Mouse (Mus musculus) heart, adult 18-20 months (tissue): ENCODE results near the gene Wee1. TPM values are rescaled to one million over a fixed set of nuclear protein-coding genes. Genes with fewer than 3 reads are reported as not detected.
"Not testable (repeated sequence)": the region's sequence is repeated elsewhere in the genome, so short reads cannot be mapped to it uniquely, and the experiment has no call there.

Experiments
- DNase-seq, 2 experiments: peaks; one replicate each; pipeline ENCODE4 v3.0.0; 2021 to 2022; ENCODE audit warnings: mixed read lengths in 1 of 2
- total RNA-seq, 2 experiments: library from RNA; stranded (reverse); gene quantifications; 2 replicates each; pipeline ENCODE4 v1.2.3; 2021

The Wee1 gene
- total RNA-seq, 2 experiments from 2014 or later, result 9.2 to 11.3 TPM

DNA sequence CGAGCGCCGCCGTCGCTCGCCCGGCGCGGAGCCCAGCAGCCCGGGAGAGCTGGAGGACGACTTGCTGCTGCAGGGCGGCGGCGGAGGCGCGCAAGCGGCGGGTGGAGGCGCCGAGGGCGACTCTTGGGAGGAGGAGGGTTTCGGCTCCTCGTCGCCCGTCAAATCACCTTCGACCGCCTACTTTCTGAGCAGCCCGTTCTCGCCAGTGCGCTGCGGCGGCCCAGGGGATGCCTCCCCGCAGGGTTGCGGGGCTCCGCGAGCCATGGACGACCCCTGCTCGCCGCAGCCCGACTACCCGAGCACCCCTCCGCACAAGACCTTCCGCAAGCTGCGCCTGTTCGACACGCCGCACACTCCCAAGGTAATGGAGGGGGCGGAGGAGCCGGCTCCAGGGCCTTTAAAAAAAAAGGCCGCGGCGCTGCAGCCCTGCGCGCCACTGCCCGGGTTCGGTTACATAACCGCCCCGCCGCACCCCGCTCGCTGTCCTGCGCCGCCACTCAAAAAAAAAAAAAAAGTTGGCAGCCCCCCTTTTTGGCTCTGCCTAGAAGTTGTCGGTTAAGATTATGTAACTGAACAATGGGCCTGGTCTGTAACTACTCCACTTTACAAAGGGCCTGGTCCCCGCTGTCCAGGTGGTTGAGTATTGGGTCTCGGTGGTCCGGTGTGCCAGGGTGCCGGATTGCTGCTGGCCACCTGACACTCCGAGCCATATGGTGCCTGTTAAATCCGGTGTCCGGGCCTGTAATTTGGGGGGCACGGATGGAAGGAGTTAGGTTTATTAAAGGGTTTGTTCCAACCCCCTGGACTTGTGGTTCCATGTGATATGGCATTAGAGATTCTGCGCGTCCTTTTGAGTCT lies 948 bp downstream of the Wee1 start:
- DNase-seq, result peak; percentile 83 to 85

GRCm38 (mm10) chr7:110123844-110124555 lies 2.2 kb downstream of the Wee1 start:
- DNase-seq, result peak; percentile 29 to 42

GRCm38 (mm10) chr7:110128566-110128965 lies 6.7 kb downstream of the Wee1 start:
- no peak for DNase-seq

DNA sequence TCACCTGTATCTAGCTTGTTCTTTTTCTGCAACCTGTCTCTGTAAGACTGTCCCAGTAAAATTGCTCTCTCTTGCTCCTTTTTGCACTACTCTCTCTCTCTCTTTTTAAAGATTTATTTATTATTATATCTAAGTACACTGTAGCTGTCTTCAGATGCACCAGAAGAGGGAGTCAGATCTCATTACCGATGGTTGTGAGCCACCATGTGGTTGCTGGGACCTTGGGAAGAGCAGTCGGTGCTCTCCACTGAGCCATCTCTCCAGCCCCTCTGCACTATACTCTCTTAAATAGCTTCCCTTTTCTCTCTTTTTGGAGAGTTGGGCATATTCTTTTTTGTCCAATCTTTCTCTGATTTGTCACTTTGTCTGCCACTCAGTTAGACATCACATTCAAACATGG lies 10.4 kb downstream of the Wee1 start:
- not testable (repeated sequence) for DNase-seq

DNA sequence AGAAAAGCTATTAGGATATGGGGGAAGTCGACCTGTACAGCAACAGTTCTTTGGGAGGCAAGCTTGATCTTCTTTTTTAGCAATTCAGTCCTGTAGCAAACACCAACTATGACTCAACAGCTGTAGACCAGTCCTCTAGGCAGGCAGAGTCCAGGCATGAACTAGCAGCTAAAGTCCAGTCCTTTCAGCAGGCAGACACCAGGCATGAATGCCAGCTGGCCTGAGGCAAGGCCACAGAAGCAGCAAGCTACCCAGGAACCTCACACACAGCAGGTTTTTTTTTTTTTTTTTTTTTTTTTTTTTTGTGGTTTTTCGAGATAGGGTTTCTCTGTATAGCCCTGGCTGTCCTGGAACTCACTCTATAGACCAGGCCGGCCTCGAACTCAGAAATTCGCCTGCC lies 12.1 kb downstream of the Wee1 start:
- DNase-seq, result no peak

DNA sequence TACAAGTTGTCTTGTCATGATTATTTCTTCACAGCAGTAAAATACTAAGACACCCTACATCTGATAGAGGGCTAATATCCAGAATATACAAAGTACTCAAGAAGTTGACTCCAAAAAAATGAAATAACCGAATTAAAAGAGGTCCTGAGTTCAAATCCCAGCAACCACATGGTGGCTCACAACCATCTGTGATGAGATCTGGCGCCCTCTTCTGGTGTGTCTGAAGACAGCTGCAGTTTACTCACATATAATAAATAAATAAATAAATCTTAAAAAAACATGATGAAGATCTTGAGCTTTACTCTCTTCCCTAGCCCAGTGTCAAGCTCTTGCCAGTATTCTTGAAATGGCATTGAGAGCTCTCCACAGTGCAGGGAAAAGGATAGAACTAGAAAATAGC lies 16.7 kb downstream of the Wee1 start:
- DNase-seq, result no peak

- no peak for DNase-seq
Measured at GRCm38 (mm10) chr7:110143863-110144262, 22.0 kb downstream of the Wee1 start.

DNA sequence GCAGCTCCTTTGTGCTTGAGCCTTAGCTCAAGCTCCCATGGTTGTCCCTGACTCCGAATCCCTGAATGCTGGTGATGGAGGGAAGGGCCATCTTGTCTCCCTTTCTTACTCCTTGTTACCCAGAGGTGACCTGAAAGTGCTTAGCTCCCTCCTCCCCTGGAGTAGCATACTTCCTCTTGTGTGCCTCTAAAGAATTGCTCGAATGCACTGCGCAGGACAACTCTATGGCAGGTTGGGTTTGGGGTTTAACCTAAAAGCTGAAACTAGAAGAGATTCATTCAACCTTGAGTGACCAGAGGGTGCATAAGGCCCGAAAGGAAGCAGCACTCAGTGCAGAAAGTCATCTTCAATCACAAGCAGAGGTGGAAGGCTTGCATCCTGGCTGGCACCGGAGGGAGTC lies 31.0 kb downstream of the Wee1 start:
- DNase-seq, result no peak

DNA sequence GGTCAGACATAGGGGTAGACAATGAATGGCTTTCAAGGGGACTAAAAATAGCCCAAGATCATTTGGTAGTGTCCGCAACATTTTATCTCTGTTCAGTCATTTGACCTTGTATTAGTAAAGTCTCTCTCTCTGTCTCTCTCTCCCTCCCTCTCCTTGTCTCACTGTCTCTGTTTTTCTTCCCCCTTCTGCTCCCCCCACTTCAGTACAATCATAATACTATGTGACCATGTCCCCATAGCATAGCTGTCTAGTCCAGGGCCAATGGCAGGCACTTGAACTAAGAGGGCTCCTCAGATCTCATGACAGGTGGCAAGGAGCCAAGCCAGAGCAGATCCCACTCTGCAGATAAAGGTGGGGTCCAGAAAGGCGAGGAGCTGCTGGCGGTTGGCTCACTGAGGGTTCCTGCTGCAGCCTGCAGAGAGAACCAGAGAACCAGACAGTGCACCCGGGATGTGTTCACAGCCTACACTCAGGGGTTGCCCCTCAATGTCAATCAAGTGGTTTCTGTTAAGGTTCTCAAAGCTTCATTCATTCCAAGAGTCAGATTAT lies 34.9 kb downstream of the Wee1 start:
- peak; percentile 42 to 44 for DNase-seq

DNA sequence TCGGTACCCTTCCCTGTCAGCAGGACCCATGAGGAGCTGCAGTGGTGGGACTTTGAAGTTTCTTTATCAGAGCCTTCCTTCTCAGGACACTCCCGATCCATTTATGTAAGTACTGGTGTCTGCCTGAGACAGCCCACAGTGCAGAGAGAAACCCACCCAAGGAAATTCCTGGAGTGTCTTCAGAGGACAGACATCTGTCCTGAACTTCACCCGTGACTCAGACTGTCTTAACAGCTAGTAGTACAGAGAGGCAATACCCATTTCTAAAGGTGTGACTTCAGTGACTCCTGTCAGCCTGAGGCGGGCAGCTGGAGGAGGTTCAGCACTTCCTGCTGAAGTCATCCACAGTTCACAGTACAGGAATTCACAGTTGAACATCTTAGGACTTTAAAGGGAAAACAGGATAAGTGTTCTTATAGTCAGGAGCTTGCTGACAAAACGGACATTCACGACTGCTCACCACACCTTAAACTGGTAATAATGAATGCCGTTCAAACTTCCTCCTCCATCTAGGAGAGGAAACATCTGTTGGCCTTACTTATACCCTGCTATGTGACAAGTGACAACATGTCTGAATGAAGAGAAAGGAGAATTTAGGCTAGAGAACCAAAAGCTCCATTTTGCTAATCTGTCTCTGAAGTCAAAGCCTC lies 35.5 kb downstream of the Wee1 start:
- DNase-seq, result peak; percentile 42 to 46

DNA sequence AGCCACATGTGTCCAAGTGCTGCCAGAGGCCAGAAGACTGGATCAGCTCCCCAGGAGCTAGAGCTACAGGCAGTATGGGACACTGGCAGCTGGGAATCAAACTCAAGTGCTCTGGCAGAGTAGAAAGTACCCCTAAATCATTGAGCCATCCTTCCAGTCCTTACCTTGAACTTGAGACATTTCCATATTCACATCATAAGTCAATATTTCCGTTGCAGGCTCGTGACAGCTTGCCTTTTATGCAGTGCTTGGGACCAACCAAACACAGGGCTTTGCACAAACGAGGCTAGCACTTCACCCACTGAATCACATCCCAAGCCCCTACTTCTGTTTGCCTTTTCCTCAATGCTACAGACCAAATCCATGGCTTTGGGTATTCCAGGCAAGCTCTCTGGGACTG lies 36.2 kb downstream of the Wee1 start:
- DNase-seq, result no peak

GRCm38 (mm10) chr7:110160109-110160508 lies 38.3 kb downstream of the Wee1 start:
- DNase-seq, result not testable (repeated sequence)

- no peak for DNase-seq
Measured at GRCm38 (mm10) chr7:110160601-110161000, 38.8 kb downstream of the Wee1 start.

- no peak for DNase-seq
Measured at GRCm38 (mm10) chr7:110163024-110163423, 41.2 kb downstream of the Wee1 start.

DNA sequence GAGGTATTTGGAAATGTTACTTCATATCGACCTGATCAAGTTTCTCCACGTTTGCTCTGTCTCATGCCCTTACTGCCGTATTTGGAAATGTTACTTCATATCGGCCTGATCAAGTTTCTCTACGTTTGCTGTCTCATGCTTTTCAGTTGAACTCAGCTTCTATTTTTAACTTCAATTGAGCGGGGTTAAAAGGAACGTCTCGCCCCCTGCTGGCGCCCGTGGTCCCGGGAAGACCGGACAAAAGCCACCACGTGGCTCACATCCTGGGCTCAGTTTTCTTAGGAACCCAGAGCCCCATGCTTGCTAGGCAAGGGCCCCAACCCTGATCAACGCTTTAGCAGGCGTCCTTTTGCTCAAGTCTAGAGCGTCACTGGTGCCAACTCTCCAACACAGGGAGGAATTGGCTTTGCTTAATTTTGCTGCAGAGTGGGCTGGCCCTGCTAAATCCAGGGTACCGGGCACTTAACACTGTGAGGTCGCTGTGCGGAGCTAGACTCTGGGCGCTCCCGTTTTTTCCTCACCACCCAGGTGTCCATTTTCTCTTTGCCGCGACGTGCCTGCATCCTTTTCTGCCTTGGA lies 42.3 kb downstream of the Wee1 start:
- DNase-seq, result peak; percentile 92 to 93

DNA sequence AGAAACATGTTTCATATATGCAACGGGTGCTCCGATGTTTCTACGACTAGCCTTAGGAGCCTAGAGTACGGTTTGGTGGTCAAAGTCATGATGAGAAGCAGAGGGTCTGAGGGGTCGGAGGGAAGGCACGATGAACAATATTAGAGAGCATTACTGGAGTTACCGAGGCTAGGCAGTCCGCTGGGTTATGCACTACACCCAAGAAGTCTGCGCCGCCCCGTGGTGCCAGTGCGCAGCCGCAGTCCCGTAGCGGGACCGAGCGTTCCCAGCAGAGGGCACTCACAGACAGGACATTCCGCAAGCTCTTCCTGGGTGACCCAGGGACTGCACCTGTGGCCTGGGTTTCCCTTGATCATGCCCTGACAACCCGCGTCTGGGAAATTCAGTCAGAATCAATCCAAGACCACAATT lies 42.9 kb downstream of the Wee1 start:
- peak; percentile 95 to 97 for DNase-seq

GRCm38 (mm10) chr7:110166233-110166632 lies 44.4 kb downstream of the Wee1 start:
- DNase-seq, result peak; percentile 15 to 32

DNA sequence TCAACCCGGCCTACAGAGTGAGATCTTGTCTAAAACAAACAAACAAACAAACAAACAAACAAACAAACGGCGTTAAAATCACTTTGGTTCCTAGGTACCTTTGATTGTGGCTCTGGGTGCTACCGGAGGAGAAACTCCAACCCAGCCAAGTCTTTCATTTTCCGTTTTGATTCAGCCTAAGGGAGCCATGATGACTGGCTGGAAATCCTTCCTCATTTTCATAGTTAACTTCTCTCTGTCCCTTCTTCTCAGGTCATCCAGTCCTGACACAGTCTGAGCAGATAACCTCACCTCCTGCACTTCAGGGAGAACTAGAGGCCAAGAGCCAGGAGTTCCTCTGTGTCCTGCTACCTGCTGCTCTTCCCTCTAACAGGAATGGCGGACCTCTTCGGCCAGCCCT lies 57.4 kb downstream of the Wee1 start:
- DNase-seq, result no peak

DNA sequence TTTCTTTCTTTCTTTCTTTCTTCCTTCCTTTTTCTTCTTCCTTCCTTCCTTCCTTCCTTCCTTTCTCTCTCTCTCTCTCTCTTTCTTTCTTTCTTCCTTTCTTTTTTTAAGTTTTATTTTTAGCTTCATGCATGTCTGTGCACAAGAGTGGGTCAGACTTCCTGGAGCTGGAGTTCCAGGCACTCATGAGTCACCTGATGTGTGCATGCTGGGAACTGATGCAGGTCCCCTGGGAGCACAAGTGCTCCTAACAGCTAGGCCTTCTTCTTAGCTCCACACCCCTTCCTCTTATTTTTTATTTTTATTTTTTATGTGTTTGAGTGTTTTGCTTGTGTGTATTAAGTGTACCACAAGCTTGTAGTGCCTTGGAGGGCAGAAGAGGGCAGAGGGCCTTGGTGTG lies 58.8 kb downstream of the Wee1 start:
- peak in 1 of 2 experiments; percentile 18 for DNase-seq

- no peak for DNase-seq
Measured at GRCm38 (mm10) chr7:110181446-110181845, 59.6 kb downstream of the Wee1 start.

GRCm38 (mm10) chr7:110184608-110185007 lies 62.8 kb downstream of the Wee1 start:
- DNase-seq, result no peak

DNA sequence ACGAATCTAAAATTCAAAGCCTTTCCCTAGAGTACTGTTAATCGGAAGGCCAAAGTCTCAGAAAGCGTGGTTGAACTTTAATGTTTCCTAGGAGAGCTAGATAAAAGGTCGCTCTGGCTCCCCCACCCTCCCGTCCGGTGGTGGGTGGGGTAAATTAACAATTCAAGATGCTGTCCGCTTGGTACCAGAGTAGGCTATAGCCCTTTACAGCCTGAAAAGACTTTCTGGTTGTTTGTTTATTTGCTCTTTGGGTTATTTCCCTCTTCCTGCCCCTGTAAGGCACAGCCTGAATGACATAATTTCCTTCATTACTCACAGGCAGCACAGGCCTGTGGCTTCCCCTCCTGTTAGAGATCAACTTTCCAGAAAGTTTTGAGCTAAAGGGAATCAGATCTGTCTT lies 68.1 kb downstream of the Wee1 start:
- peak; percentile 24 to 52 for DNase-seq
